Mouse (Mus musculus): ENCODE measurements at regions not wholly inside any gene's neighbourhood (a gene's known extent, or its start where the extent isn't known, plus 50 kb on each side); places are given as distances from the start of the nearest gene placed in this dataset.

DNA sequence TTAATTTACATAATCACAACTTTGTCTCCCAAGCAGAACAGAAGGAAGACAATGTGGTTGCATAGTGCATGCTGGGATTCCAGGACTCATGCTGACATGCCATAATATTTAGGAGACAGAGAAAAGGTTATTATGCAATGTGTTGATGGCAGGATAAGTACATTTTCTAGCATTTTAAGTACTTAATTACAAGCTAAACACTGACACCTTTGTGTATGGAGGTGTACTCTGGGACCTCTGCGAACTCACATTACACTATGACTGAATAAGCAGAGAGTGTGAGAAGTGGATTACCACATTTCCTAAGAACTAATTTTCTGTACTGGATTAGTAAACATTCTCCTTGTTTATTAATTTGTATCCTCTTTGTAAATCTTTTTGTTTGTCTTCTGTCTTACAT is 602.5 kb upstream of the Zfp804a start:
- no peak for TF ChIP-seq CTCF (IDR thresholded peaks at IDR 0.05; ENCODE audit: borderline replicate concordance, insufficient read depth, low read depth, low read length)
- TF ChIP-seq POLR2A (IDR thresholded peaks at IDR 0.05; ENCODE audit: borderline replicate concordance, insufficient read depth, low read length) = no peak

All from cerebellum, adult 2 months (tissue).